Mouse (Mus musculus): ENCODE measurements around the gene Prkcz. TPM values are rescaled to one million over a fixed set of nuclear protein-coding genes. Genes with fewer than 3 reads are reported as not detected.

Gene Prkcz
- total RNA-seq, 2 experiments from 2014 or later = 224 to 236 TPM

DNA sequence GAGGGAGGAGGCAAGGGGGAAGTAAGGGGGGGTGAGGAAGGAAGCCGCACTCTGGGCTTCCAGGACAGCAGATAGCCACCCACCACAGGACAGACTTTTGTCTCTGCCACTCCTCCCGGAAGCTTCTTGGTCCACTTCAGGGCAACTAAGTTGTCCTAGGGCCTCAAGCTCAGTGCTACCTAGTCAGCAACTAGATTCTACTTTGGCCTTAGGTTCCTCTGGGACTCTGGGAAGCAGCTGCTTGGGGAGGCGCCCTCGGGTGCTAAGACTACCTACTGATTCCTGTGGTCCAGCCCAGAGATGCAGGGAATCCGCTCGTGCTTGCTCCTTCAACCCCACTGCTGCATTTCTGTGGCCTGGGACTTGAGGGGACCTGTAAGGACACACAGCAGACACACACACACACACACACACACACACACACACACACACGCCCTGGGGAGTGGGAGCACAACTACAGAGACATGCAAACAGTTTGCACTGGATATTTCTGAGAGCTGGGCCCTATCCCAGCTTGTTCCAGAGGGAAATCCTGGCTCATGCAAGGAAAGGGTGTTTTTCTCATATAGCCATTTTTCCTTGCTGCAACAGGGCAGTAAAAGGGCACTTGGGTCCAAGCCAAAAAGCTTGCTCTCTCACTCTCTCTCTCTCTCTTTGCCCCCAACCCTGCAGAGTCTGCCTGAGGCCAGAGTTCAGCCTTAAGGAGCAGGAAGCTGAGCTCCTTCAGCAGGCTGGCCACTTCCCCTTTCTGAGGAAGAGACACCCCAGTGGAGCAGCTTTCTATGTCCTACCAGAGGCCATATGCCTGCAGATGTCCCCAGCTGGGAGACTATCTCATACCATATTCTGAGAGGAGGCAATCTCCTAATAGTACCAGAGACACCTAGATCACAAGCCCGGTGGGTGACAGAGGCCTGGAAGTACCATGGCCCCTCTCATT lies 126.5 kb downstream of the Prkcz start:
- intact Hi-C loops (cut with DNase I) = no loop called here
- no peak for DNase-seq (ENCODE audit: low spot score in 2 of 2)

DNA sequence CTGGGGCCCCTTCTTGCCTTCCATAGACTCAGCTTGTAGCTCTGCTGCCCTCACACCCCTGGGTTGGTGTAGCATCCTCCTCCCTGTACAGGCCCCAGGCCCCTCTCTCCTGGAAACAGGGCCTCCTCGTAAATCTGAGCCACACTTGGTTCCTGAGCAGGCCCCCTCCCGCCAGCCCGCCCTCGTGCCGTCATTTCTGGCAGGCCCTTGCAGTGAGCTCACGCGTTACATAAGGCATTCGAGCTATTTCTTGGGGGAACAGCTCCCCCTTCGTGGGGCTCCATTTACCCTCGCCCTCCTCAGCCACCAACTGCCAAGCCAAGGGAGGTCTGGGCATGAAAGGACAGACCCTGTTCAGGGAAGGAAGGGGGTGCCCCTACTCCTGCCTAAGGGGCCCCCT lies 127.3 kb downstream of the Prkcz start:
- intact Hi-C loops (cut with DNase I) = no loop called here

DNA sequence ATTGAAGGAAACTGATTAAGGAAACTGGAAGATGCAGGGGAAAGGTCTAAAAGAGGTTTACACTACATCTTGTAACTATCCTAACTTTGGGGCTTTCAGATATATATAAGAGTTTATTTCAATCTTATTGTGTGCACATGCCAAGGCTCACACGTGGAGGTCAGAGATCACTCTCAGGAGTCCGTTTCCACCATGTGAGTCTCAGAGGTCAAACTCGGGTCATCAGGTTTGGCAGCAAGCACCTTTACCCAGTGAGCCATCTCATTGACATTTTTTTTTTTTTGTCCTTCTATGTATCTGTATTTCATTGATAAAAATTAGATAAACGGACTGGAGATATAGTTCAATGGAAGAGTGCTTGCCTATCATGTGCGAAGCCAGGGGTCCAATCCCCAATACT lies 132.7 kb downstream of the Prkcz start:
- intact Hi-C loops (cut with DNase I) = no loop called here
- DNase-seq (ENCODE audit: low spot score in 2 of 2) = no peak

More for the DNA sequence above, 127.3 kb downstream of the Prkcz start:
- peak; percentile 87 to 90 for DNase-seq (ENCODE audit: low spot score in 2 of 2)

DNA sequence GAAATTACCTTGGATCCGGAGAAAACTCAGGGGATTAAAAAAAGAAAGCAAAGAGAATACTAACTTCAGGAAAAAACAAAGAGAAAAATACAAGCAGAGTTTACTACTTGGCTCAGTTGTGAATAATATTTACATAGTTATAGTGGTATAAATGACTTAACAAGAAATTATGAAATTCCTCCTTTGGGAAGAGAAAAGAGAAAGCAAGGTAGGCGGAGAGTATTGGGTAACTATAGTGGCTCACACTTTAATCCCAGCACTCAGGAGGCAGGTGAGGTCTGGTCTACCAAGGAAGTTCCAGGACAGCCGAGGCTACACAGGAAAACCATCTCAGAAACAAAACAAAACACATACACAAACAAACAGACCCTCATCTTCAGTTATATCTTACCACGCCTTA lies 133.2 kb downstream of the Prkcz start:
- no peak for DNase-seq (ENCODE audit: low spot score in 2 of 2)
- intact Hi-C loops (cut with DNase I) = no loop called here

DNA sequence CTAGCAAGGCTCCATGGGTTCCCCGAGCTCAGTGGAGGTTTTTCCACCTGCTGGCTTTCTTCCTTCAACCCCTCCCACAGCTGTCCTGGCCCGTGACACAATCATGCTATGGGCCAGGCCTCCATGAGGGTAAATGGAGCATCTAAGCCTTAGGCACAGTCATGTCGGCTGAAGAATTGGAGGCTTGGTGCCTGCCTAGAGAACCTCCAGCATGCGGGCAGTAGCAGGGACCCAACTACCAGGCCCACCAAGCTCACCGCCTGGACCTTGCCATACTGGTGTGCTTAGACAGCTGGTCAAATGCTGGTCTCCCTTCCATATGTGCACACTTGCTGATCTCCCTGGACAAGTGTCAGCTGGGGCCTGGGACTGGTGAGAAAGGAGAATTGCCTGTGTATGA lies 135.2 kb downstream of the Prkcz start:
- intact Hi-C loops (cut with DNase I) = no loop called here
- DNase-seq (ENCODE audit: low spot score in 2 of 2) = no peak

DNA sequence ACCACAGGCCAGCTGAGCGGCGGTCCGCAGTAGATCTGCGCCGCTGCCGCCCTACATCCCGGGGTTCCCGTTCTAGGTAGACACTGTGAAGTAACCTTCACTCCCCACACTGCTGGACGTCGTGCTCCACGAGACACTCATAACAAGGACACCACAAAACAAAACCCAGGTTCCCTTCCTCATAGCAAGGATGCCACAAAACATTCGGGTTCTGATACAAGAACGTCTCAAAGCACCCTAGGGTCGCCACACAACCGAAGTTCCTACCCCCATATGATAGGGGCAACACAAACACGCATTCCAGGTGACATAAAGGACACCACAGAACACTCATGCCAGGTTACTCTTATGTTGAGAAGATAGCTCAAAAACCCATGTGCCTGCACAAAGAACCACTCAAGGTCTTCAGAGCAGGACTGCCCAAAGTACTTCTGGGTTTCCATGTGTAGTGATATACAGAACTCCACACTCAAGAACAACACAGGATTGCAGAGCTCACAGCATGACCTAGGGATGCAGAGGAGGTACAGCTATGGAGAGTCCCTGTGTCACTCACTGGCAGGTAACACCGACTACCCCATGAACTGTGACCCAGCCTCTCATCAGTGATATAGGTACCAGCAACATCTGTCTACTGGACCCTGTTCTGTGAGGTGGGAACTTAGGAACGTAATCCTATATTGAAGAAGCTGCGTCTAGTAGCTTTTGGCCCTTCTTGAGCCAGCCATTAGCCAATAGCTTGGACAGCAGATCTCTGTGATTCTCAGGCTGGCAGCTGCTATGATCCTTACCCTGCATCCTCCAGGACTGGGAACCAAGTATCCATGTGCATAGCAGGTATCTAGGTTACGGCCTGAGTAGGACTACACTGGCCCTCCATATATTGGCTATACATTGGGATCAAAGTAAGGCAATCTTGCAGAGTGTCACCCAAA lies 137.3 kb downstream of the Prkcz start:
- intact Hi-C loops (cut with DNase I) = loop anchor here (5.0 kb wide), 1 partner anchor 52 kb away; no protein-coding TSS in a partner anchor
- DNase-seq (ENCODE audit: low spot score in 2 of 2) = no peak

DNA sequence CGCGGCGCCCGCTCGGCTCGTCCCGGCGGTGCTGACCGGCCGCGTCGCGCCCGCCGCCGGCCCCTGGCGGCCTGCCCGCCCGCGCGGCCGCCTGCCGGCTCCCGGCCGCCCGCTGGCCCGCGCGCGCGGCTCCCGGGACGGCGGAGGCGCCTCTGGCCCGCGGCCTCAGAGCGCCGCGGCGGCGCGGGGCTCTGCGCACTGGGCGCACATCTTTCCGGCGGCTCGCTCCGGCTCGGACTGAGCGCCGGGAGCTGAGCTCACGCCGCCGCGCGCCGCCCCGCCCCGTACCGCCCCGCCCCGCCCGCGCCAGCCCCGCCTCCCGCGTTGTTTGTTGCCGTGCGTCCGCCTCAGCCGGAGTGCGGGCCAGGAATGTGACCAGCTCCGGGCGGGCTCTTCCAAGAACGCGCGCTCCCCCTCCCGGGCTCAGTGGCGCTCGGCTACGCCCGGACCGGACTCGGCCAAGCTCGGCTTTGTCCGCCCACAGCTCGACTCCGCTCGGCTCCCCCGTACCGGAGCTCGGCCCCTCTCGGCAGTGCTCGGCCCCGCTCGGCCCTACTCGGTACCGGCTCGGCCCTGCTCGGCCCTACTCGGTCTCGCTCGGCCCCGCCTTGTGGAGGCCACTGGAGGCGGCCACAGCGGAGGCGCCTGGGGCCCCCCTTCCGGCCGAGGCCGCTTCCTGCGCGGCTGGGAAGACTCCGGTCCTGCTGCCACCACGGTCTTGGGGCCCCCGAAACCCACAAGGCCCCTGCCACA lies 138.1 kb downstream of the Prkcz start:
- DNase-seq (ENCODE audit: low spot score in 2 of 2) = peak; percentile 100
- intact Hi-C loops (cut with DNase I) = loop anchor here (5.0 kb wide), 1 partner anchor 51 kb away; no protein-coding TSS in a partner anchor

DNA sequence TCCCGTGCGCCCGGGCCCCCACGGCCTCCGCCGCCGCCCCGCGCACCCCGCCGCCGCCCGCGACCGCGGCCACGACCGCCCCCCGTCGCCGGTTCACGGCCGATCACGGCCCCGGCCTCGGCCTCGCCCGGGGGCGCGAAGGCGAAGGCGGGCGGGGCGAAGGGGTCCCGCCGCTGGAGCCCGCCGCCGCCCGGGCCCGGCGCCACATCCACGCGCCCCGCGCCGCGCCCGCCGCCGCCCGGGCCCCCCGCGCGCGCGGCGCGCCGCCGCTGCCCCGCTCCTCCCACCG lies 138.7 kb downstream of the Prkcz start, which contains the start of gene Ski:
TSS of gene Ski (minus strand) at position 41 of the 289 bp plus-strand sequence.
- DNase-seq (ENCODE audit: low spot score in 2 of 2) = no peak
- intact Hi-C loops (cut with DNase I) = loop anchor here (5.0 kb wide), 1 partner anchor 50 kb away; no protein-coding TSS in a partner anchor

DNA sequence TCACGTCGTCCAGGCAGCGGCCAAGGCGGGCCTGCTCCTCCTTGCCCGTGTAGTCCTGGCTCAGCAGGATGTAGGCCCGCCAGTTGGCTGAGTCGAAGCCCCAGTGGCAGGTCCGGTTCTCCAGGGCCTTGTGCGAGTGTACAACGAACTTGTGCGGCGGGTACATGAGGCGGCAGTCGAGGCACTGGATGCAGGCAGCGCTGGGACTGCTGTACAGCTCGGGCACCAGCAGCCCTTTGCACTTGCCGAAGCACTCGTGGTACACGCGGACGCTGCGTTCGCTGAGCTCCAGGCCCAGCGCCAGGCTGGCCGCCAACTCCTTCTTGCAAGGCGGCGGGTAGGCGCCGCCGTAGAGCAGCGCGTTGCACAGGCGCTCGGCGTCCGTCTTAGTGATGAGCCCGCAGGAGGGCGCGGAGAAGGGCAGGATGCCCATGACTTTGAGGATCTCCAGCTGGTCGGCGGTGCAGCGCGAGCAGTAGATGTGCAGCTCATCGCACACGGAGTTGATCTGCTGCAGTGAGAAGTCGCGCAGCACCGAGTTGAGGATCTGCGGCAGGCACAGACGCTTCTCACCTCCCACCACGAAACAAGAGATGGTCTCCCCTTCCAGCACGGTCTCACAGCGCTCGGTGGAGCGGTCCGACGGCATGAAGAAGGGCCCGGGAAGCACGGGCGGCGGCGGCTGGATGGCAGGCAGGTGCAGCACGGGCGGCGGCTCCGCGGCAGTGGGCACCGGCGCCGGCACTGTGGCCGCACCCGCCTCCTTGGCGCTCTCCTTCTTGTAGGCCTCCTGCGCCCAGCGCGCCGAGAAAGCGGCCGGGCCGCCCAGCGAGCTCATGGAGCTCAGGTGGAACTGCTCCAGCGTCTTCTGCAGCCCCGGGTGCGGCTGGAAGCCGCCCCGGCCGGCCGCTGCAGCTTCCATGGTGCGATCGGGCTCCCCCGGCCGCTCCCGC lies 139.3 kb downstream of the Prkcz start:
- intact Hi-C loops (cut with DNase I) = loop anchor here (1.0 to 5.0 kb wide), 3 partner anchors 27 to 99 kb away; partner anchors contain the start of gene Faap20
- peak; percentile 79 to 82 for DNase-seq (ENCODE audit: low spot score in 2 of 2)

DNA sequence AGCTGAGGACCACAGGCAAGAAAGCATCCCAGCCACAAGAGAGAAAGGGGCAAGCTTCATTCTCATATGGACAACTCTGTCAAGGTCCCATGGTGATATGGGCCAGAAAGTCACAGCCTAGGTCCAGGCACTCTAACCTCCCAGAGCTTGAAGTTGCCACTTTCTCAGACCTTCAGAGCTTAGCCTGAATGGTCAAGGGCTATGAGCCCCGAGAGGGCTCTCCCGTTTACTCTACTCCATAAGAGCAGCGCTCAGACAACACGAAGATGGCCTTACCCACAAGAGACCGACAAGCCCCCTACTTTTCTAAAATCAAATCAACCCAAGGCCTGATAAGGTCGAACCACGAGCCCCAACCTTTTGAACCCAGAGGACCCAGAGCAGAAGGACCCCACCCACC lies 140.1 kb downstream of the Prkcz start:
- DNase-seq (ENCODE audit: low spot score in 2 of 2) = no peak
- intact Hi-C loops (cut with DNase I) = loop anchor here (1.0 to 5.0 kb wide), 3 partner anchors 28 to 98 kb away; partner anchors contain the start of gene Faap20

DNA sequence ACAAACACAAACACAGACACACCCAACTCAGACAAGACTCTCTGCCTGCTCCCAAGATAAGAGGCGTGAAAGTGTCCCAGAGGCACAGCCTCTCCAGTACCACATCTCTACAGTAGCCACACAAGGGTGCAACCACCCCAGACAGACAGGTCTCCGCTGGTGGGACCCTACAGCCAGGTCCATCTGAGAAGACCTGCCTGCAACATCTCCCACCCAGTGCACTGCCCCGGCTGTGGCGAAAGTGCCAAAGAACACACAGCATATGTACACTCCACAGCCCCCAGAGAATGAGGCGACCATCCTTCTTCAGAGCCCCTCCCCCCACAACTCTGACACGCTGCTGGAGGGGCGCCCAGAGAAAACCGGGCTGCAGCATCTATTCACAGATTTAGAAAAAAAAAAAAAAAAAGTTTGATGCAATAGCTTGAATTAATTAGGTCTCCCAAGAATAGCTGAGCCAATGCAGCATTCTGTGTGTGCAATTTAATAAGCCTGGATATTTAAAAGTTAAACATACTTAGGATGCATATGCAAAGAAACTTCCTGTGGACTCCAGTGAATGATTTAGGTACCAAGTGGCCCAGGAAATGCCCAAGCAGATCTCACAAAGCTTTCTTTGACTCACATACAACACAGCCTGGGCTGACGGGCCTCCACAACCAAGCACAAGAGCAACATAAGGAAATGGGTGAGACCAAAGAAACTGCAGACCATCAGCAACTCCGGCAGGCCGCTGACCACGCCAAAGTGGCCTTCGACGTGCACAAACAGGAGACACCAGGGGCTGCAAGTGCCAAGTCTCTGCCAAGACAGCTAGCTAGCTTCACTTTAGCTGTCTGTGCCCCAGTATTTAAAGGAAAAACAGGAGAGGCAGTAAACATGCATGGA lies 140.7 kb downstream of the Prkcz start:
- DNase-seq (ENCODE audit: low spot score in 2 of 2) = no peak
- intact Hi-C loops (cut with DNase I) = loop anchor here (1.0 to 5.0 kb wide), 3 partner anchors 29 to 98 kb away; partner anchors contain the start of gene Faap20

DNA sequence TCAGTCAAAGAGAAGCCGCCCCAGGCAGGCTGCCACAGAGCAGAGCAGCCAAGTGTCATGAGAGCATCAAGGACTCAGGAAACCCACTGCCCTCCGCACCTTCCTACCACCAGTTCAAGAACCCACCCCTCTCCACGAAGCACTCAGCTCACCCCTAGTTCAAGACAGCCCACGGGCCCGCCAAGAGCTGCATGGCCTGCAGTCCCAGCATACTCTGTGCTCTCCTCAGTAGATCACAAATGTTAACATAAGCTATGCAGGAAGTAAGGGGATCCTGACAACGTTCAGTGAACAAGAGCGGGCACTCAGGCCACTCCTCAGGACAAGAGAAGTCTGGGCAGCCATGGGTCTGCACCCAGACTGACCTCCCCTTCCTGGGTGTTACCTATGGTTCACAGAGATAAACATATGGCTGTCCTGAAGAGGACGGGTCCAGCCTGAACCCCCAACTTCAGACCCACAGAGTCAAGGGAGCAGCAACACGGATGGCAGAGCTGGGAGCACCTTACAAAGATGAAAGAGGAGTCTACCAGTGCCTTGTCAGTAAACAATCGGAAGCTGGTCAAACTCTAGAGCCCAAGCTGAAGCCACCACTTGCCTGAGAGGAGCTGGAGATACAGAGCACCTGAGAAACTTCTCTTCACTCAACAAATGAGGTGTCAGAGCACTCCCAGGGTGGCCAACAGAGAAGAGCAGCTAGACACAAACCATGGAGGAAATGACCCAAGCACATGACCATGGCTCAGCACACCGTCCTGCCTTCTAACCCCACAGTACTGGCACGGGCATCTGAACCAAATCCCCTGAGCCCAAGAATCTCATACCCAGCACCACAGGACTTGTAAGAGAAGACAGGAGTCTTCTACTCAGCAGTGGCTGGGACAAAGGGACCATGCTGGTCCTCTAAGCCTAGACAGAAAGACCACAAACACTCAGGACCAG lies 141.6 kb downstream of the Prkcz start:
- intact Hi-C loops (cut with DNase I) = loop anchor here (1.0 to 5.0 kb wide), 3 partner anchors 47 to 97 kb away; no protein-coding TSS in a partner anchor
- no peak for DNase-seq (ENCODE audit: low spot score in 2 of 2)

DNA sequence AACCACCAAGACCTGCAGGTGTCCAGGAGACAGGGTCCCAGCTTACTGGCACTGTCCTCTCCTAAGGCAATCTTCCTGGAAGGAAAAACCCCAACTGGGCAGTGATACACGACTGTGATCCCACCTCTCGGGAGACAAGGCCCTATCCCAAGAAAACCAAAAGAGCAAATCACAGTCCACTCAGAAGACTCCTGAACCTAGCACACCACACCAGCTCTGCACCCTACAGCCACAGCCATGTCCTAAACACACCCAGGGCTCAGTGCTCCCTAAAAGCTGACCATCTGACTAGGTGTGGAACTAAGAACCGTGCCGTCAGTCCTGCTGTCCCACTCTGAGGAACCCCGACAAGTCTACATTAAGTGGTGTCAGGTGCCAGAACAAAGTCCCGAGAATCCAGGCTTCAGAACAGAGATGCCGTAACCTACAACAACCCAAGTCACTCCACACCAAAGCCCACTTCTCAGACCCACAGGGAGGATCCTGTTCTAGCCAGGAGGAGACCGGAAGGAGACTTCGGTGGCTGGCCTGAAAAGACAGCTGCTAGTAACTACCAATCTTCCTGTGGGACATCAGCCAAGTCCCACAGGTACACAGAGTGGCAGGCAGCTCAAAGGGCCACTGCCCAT lies 142.9 kb downstream of the Prkcz start:
- intact Hi-C loops (cut with DNase I) = no loop called here
- DNase-seq (ENCODE audit: low spot score in 2 of 2) = no peak

DNA sequence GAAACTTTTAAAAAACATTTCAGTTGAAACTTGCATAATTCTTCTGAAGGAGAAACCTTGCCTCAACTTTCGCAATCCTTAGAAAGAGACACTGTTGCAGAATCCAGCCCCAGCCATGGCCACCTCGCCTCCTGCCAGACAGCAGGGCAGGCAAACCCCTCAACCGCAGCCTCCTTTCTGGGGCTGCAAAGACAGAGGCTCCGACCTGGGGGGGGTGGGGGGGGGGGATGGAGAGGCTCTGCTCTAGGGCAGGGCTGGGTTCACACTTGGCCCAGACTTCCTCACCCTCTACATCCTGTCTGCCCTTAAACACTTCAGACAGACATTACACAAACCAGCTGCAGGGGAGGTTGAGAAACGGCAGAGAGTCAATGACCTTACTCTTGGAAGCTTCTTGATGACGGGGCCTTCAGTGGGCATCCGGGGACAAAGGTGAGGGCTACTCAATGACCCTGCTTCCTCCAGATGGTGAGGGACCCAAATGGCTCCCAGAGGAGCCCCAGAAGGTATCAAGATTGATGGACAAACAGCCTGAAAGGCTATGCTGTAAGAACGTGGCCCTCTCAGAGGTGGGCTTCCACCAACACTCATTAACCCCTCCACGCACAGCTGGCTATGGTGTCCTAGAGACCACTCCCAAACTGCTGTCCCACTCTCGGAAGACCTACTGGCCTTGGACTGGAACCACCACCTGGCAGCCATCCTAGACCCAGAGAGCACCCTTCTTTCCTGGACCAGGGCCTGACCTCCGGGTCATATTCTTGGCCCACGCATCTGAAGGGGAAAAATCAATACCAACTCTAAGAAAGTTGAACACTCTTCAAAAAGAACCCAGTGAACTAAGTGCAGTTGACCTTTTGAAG lies 143.7 kb downstream of the Prkcz start:
- no peak for DNase-seq (ENCODE audit: low spot score in 2 of 2)
- intact Hi-C loops (cut with DNase I) = no loop called here

Data from left cerebral cortex, postnatal 36 days (tissue).